Mouse (Mus musculus): ENCODE measurements around the gene Ctla2a. TPM values are rescaled to one million over a fixed set of nuclear protein-coding genes. Genes with fewer than 3 reads are reported as not detected.

Ctla2a gene
- polyA plus RNA-seq (2015; fragmentation: Illumina TruSeq; extraction: RNeasy Lipid Tissue Mini Kit (QIAGEN cat#74804); ENCODE audit: insufficient read depth, low read depth, low replicate concordance), result 25.1 TPM

DNA sequence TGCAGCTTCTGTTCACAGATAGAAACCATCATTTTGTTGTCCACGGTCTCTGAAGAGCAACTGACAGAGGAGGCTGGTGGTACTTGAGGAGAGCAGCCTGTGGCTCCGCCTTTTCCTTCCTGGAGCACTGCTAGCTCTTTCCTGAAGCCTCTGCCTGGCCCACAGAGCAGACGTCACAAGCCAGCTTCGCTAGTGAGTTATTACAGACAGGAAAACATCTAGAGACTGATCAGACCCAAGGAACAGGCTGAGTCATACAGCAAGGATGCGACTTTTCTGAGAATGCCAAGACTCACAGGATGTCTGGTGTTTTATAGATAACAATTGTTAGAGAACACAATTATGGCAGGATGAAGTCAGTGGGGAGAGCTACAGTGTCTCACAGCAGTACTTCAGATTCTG lies at the start of gene Ctla2a, which contains the start of gene Gm49391:
Gene Ctla2a, minus strand, starts transcription at position 126 of the 402 bp plus-strand sequence.
Gene Gm49391, minus strand, starts transcription at position 72 of the 402 bp plus-strand sequence.

GRCm38 (mm10) chr13:60941884-60942283 lies 5.5 kb upstream of the Ctla2a start, which contains the start of gene Tpbpa:
Gene Tpbpa (minus strand): TSS chr13:60941984.

DNA sequence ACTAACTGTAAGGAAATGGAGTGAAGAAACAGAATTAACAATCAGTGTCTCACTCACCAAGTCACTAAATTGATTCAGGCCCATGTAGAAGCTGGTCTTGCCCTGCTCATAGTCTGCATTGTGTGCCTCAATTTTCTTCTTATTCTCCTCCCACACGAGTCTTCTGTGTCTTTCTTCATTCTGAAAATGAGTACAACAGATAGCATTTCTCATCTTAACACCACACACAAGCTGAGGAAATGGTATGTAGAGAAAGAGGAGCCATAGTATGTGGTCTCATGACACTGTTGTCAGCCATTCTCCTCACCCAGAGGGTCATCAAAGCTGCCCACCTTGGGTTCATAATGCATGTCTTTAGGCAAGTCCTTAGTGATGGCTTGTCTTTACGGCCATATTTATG lies 935 bp downstream of the Ctla2a start, which contains the start of gene Gm49393:
Gene Gm49393, minus strand, starts transcription at position 101 of the 400 bp plus-strand sequence.

GRCm38 (mm10) chr13:60904780-60905179 lies 31.6 kb downstream of the Ctla2a start, which contains the start of gene Tpbpb:
Gene Tpbpb (minus strand): TSS chr13:60904880.

GRCm38 (mm10) chr13:60897328-60897727 lies 39.1 kb downstream of the Ctla2a start, which contains the start of gene Ctla2b:
Gene Ctla2b (minus strand): TSS chr13:60897447.

DNA sequence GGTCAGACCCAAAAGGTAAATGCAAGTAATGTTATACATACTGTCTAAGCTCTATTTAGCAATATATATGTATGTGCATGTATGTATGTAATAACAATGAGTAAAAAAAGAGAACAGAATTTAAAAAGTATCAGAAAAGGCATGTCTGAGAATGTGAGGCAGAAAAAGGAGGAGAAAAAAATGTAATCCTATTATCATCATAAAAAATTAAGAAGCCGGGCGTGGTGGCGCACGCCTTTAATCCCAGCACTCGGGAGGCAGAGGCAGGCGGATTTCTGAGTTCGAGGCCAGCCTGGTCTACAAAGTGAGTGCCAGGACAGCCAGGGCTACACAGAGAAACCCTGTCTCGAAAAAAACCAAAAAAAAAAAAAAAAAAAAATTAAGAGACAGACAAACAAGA lies 39.6 kb downstream of the Ctla2a start, which contains the start of gene Gm49392:
Gene Gm49392, minus strand, starts transcription at position 101 of the 400 bp plus-strand sequence.

Other genes starting within 250 kb of the Ctla2a start
- gene BC051665, start 150.3 kb downstream of the Ctla2a start, polyA plus RNA-seq (2015; fragmentation: Illumina TruSeq; extraction: RNeasy Lipid Tissue Mini Kit (QIAGEN cat#74804); ENCODE audit: insufficient read depth, low read depth, low replicate concordance), result not detected
- gene Ctsll3, start 133.8 kb downstream of the Ctla2a start, polyA plus RNA-seq (2015; fragmentation: Illumina TruSeq; extraction: RNeasy Lipid Tissue Mini Kit (QIAGEN cat#74804); ENCODE audit: insufficient read depth, low read depth, low replicate concordance), result not detected
- gene 4930486L24Rik, start 72.2 kb downstream of the Ctla2a start, polyA plus RNA-seq (2015; fragmentation: Illumina TruSeq; extraction: RNeasy Lipid Tissue Mini Kit (QIAGEN cat#74804); ENCODE audit: insufficient read depth, low read depth, low replicate concordance), result not detected
- gene Gm49392, start 39.7 kb downstream of the Ctla2a start, polyA plus RNA-seq (2015; fragmentation: Illumina TruSeq; extraction: RNeasy Lipid Tissue Mini Kit (QIAGEN cat#74804); ENCODE audit: insufficient read depth, low read depth, low replicate concordance), result not detected
- 2.4 TPM for gene Ctla2b, start 39.2 kb downstream of the Ctla2a start, polyA plus RNA-seq (2015; fragmentation: Illumina TruSeq; extraction: RNeasy Lipid Tissue Mini Kit (QIAGEN cat#74804); ENCODE audit: insufficient read depth, low read depth, low replicate concordance)
- gene Tpbpb, start 31.7 kb downstream of the Ctla2a start, polyA plus RNA-seq (2015; fragmentation: Illumina TruSeq; extraction: RNeasy Lipid Tissue Mini Kit (QIAGEN cat#74804); ENCODE audit: insufficient read depth, low read depth, low replicate concordance), result not detected
- not detected for gene Gm49393, start 1.0 kb downstream of the Ctla2a start, polyA plus RNA-seq (2015; fragmentation: Illumina TruSeq; extraction: RNeasy Lipid Tissue Mini Kit (QIAGEN cat#74804); ENCODE audit: insufficient read depth, low read depth, low replicate concordance)
- gene Gm49391, start 54 bp downstream of the Ctla2a start, polyA plus RNA-seq (2015; fragmentation: Illumina TruSeq; extraction: RNeasy Lipid Tissue Mini Kit (QIAGEN cat#74804); ENCODE audit: insufficient read depth, low read depth, low replicate concordance), result 1.7 TPM
- not detected for gene Tpbpa, start 5.4 kb upstream of the Ctla2a start, polyA plus RNA-seq (2015; fragmentation: Illumina TruSeq; extraction: RNeasy Lipid Tissue Mini Kit (QIAGEN cat#74804); ENCODE audit: insufficient read depth, low read depth, low replicate concordance)
- not detected for gene Ctsj, start 69.3 kb upstream of the Ctla2a start, polyA plus RNA-seq (2015; fragmentation: Illumina TruSeq; extraction: RNeasy Lipid Tissue Mini Kit (QIAGEN cat#74804); ENCODE audit: insufficient read depth, low read depth, low replicate concordance)
- not detected for gene Ctsq, start 104.0 kb upstream of the Ctla2a start, polyA plus RNA-seq (2015; fragmentation: Illumina TruSeq; extraction: RNeasy Lipid Tissue Mini Kit (QIAGEN cat#74804); ENCODE audit: insufficient read depth, low read depth, low replicate concordance)
- not detected for gene Ctsr, start 227.6 kb upstream of the Ctla2a start, polyA plus RNA-seq (2015; fragmentation: Illumina TruSeq; extraction: RNeasy Lipid Tissue Mini Kit (QIAGEN cat#74804); ENCODE audit: insufficient read depth, low read depth, low replicate concordance)